Mouse (Mus musculus) embryonic facial prominence, embryonic 15.5 days (tissue): Measurements from ENCODE around the gene 2310039H08Rik. TPM values are rescaled to one million over a fixed set of nuclear protein-coding genes. Genes with fewer than 3 reads are reported as not detected.
"Not testable (repeated sequence)": the region's sequence is repeated elsewhere in the genome, so short reads cannot be mapped to it uniquely, and the experiment has no call there.

Experiments used
- ATAC-seq: fragments of 200-750 bp; cut with Nextera tagmentation; 2 replicates; pipeline ENCODE4 v1.8.0; 2017; ENCODE audit warnings: low read depth, moderate TSS enrichment; ENCODE audit not compliant: insufficient number of reproducible peaks, low FRiP score, low TSS enrichment
- H3K27ac ChIP-seq: fragments of 300-500 bp; sonication (generic); replicated peaks from 2 replicates; pipeline ENCODE4 v1.5.1; 2015; ENCODE audit warnings: mild to moderate bottlenecking, inconsistent platforms
- H3K27me3 ChIP-seq: fragments of 300-500 bp; sonication (generic); 2 replicates; pipeline ENCODE4 v1.6.1; 2015; ENCODE audit warnings: inconsistent platforms
- H3K36me3 ChIP-seq: fragments of 300-500 bp; sonication (generic); 2 replicates; pipeline ENCODE4 v1.6.1; 2015; ENCODE audit warnings: mild to moderate bottlenecking, inconsistent platforms
- H3K4me1 ChIP-seq: fragments of 300-500 bp; sonication (generic); 2 replicates; pipeline ENCODE4 v1.6.1; 2015; ENCODE audit warnings: inconsistent platforms
- H3K4me2 ChIP-seq: fragments of 300-500 bp; sonication (generic); replicated peaks from 2 replicates; pipeline ENCODE4 v1.6.1; 2015; ENCODE audit warnings: mild to moderate bottlenecking, inconsistent platforms
- H3K4me3 ChIP-seq: fragments of 300-500 bp; sonication (generic); replicated peaks from 2 replicates; pipeline ENCODE4 v1.5.1; 2015; ENCODE audit warnings: mild to moderate bottlenecking, inconsistent platforms
- H3K9ac ChIP-seq: fragments of 300-500 bp; sonication (generic); 2 replicates; pipeline ENCODE4 v1.6.1; 2015; ENCODE audit warnings: inconsistent platforms
- H3K9me3 ChIP-seq: fragments of 300-500 bp; sonication (generic); replicated peaks from 2 replicates; pipeline ENCODE4 v1.6.1; 2016; ENCODE audit warnings: inconsistent platforms
- WGBS: fragments of 180-500 bp; shearing (Covaris S2); methylation state at CpG from one replicate; pipeline ENCODE4 v1.1.7; 2015; 5-methylcytosine and 5-hydroxymethylcytosine counted together
- polyA plus RNA-seq: library from polyadenylated mRNA; unstranded; fragments of >200 nt; fragmentation: Nextera tagmentation; extraction: Ambion mirVana; gene quantifications from 2 replicates; pipeline ENCODE4 v1.2.1, GENCODE M21; 2015

Gene 2310039H08Rik
- polyA plus RNA-seq, 1 experiment from 2014 or later = 84.0 TPM

GRCm38 (mm10) chr17:46781876-46782275 is 9.4 kb downstream of the 2310039H08Rik start:
- Histone ChIP-seq H3K27me3 (no peaks in the 10 kb centered on the region), H3K9ac (peak overlapping the region; percentile 57), H3K4me2 (peak overlapping the region; percentile 56), H3K36me3 (peaks cover 38% of the 10 kb centered on the region), H3K9me3 (no peaks in the 10 kb centered on the region), H3K4me3 (peak overlapping the region; percentile 57), H3K27ac (peak overlapping the region; percentile 88), H3K4me1 (peaks cover 4% of the 10 kb centered on the region; the same call in 1 of the 2 replicates)
- no peak for ATAC-seq
- WGBS = 2% methylated on average over 11 of the region's 11 CpGs

DNA sequence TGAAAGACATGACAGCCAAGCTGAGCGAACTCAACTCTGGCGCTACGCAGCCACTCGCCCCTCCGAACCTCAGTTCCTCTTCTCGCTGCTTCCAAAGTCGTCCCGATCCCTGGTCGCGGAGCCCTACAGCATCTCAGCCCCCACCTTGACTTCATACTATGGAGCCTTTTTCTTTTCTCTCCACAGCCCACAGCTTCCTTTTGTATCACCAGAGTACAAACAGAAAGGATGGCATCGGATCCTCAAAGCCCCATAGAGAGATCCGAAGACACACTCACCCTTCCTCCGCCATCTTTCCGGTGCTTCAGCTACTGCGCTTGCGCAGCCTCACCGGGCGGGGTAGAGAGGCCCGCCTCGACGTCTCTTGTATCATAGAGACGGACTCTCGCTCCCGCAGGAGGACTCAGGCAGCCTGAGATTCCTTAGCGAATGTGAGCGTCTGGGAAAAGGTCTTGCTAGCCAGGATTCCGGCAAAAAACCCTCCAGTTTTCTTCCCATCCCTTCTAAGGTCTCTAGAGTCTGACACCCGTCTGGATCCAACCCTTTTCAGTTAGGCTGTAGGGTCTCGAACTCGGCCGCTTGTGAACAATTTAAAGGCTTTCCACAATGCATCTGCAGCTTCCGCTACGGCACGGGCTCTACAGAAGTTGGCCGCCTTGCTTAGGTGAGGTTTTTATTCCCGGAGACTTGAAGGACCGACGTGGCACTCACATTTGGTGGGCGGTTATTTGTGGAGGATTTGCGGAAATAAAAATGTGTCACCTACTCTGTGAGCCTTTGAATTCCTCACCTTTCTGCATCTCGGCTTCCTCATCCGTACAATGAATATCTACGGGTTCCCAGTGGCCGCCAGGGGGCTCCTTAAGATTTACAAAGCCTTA is 10.1 kb downstream of the 2310039H08Rik start, which contains the start of gene Rpl7l1:
TSS of gene Rpl7l1 (minus strand) at position 332 of the 881 bp plus-strand sequence.
- Histone ChIP-seq H3K9me3 (no peaks in the 10 kb centered on the region), H3K36me3 (peaks cover 31% of the 10 kb centered on the region), H3K9ac (peak within 1 kb of the TSS; percentile 57), H3K4me3 (peak within 1 kb of the TSS; percentile 57), H3K4me2 (peak within 1 kb of the TSS; percentile 56), H3K4me1 (peaks cover 4% of the 10 kb centered on the region; the same call in 1 of the 2 replicates), H3K27me3 (no peaks in the 10 kb centered on the region), H3K27ac (peak within 1 kb of the TSS; percentile 88)
- WGBS = under 1% methylated on average over 44 of the region's 44 CpGs
- peak; percentile 94 for ATAC-seq

DNA sequence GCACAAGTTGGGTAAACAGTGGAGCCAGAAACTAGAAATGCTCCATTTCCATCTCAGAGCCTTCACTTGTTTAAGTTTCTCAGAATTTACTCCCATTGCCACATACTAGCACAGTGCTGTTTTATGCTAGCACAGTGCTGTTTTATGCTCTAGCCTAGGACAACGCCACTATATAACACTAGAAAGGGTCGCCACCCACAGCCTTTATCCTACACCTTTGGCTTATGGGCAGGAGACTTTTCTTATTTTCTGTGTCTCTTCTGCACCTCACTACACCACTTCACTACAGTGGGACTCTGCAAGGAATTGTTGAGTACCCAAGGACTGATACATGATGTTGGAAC is 10.8 kb downstream of the 2310039H08Rik start:
- peak overlapping the region; percentile 88 for H3K27ac ChIP-seq
- no peaks in the 10 kb centered on the region for H3K9me3 ChIP-seq
- peak overlapping the region; percentile 57 for H3K4me3 ChIP-seq
- ATAC-seq = no peak
- H3K36me3 ChIP-seq = peaks cover 25% of the 10 kb centered on the region
- WGBS = 82% methylated on average over 2 of the region's 2 CpGs
- H3K4me1 ChIP-seq = peaks cover 4% of the 10 kb centered on the region; the same call in 1 of the 2 replicates
- H3K4me2 ChIP-seq = peak overlapping the region; percentile 56; the same call in 1 of the 2 replicates
- no peak overlapping the region for H3K9ac ChIP-seq
- no peaks in the 10 kb centered on the region for H3K27me3 ChIP-seq

DNA sequence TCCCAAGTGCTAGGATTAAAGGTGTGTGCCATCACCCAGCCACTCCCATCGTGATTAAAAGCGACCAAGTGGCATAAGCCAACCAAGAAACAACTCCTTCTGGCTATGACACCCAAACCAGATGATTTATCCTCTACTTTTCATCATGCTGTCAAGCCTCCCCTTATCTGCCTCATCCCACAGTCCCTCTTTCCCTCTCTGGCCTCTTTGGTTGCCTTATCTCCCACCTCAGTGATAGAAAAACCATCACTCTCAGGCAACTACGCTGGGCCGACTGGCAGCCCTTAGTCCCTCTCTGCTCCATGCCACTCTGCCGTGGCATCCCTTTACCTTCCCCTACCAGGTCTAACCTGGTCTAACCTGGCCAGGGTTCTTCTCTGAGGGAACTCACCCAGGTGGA is 14.5 kb downstream of the 2310039H08Rik start:
- Histone ChIP-seq H3K9me3 (no peaks in the 10 kb centered on the region), H3K27ac (no peak overlapping the region), H3K36me3 (no peaks in the 10 kb centered on the region), H3K27me3 (no peaks in the 10 kb centered on the region), H3K4me2 (no peak overlapping the region), H3K4me3 (no peak overlapping the region), H3K4me1 (no peaks in the 10 kb centered on the region), H3K9ac (no peak overlapping the region)
- no peak for ATAC-seq
- WGBS = 91% methylated on average over 5 of the region's 5 CpGs

- H3K36me3 ChIP-seq, H3K9me3 ChIP-seq, ATAC-seq, H3K4me2 ChIP-seq, H3K4me1 ChIP-seq, H3K27ac ChIP-seq, H3K9ac ChIP-seq, H3K27me3 ChIP-seq, H3K4me3 ChIP-seq: not testable (repeated sequence)
- WGBS = 63% methylated on average over 2 of the region's 2 CpGs
Observed at GRCm38 (mm10) chr17:46787974-46788373, 15.5 kb downstream of the 2310039H08Rik start.

GRCm38 (mm10) chr17:46792963-46793362 is 20.5 kb downstream of the 2310039H08Rik start:
- Histone ChIP-seq H3K4me1 (no peaks in the 10 kb centered on the region), H3K4me3 (no peak overlapping the region), H3K9me3 (no peaks in the 10 kb centered on the region), H3K9ac (no peak overlapping the region), H3K27me3 (no peaks in the 10 kb centered on the region), H3K4me2 (no peak overlapping the region), H3K27ac (no peak overlapping the region), H3K36me3 (no peaks in the 10 kb centered on the region)
- no peak for ATAC-seq
- WGBS = 82% methylated on average over 2 of the region's 2 CpGs

DNA sequence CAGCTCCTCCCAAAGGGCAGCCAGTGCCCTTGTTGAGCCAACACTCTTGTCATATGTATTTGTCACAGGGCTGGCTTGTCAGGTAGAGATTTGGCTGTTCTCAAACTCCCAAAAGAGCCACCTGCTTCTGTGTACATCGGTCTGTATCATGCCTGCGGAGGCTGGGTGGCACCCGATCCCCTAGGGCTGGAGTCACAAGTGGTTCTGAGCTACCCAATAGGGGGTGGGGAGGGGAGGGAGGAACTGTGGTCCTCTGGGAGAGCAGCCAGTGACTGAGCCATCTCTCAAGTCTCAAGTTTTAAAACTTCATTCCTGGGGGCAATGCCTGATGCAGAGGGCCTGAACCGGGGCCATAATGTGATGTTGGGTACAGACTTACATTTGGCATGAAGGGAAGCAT is 24.3 kb downstream of the 2310039H08Rik start:
- no peak for ATAC-seq
- Histone ChIP-seq H3K4me2 (no peak overlapping the region), H3K4me1 (no peaks in the 10 kb centered on the region), H3K36me3 (peaks cover 29% of the 10 kb centered on the region), H3K27ac (no peak overlapping the region), H3K27me3 (no peaks in the 10 kb centered on the region), H3K9me3 (no peaks in the 10 kb centered on the region), H3K4me3 (no peak overlapping the region), H3K9ac (no peak overlapping the region)
- 66% methylated on average over 4 of the region's 4 CpGs for WGBS

DNA sequence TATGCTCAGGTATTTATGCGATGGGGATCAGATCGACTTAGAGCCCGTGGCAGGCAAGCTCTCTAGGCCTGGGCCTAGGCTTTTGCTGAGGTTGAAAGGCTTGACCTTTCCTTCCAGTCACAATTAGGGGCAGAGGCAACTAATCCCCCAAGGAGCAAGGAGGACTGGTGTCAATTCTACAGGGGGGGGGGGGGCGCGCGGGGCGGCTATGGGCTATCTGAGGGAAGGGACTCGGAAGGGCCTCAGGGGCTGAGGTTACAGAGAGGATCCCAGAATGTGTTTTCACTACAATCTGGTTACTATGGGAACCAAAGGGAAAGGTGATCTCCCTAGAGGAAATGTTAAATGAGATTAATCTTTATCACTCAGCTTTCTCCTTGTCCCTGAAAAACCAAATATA is 25.0 kb downstream of the 2310039H08Rik start:
- no peak for ATAC-seq
- Histone ChIP-seq H3K9ac (no peak overlapping the region), H3K4me3 (no peak overlapping the region), H3K27ac (no peak overlapping the region), H3K27me3 (no peaks in the 10 kb centered on the region), H3K4me1 (no peaks in the 10 kb centered on the region), H3K4me2 (no peak overlapping the region), H3K9me3 (no peaks in the 10 kb centered on the region), H3K36me3 (peaks cover 33% of the 10 kb centered on the region)
- 23% methylated on average over 5 of the region's 8 CpGs for WGBS

DNA sequence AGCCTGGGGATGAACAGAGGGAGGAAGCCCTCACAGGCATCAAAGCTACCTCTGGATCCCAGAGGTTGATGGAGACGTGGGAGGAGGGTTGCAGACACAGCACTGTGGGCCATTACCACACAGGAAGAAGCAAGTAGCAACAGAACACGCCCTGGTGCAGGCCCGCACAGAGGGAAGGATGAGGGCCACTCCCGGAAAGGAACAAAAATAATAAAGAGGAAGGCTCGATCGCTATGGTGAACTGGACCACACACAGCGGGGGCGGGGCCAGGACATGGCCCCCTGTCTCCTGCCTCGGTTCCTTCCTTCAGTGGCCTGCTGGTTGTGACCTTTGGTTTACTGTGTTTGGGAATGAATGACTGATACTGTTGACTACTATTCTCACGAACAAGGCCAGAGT is 27.2 kb downstream of the 2310039H08Rik start:
- whole genome bisulfite sequencing = 67% methylated on average over 10 of the region's 10 CpGs
- Histone ChIP-seq H3K4me1 (no peaks in the 10 kb centered on the region), H3K27ac (no peak overlapping the region), H3K4me2 (no peak overlapping the region), H3K9me3 (no peaks in the 10 kb centered on the region), H3K36me3 (peaks cover 34% of the 10 kb centered on the region), H3K9ac (no peak overlapping the region), H3K27me3 (no peaks in the 10 kb centered on the region), H3K4me3 (no peak overlapping the region)
- ATAC-seq = no peak

DNA sequence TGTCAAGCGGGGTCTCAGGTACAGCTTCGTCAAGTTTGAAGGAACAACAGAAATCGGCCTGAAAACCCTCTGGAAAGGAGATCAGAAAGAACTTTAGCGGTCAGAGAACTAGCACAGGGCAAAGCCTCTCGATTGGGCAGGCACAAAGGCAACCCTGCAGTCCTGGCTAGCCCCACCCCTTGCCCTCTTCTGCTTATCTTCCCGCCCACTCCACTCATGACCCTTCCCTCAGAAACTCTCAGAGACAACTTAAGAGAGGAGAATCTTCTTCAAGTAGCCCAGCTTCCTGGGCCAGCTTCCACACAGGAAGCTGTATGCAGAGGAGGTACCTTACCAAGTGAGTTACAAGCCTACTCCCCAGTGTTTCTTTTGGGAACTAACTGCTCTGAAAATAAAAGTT is 29.3 kb downstream of the 2310039H08Rik start:
- Histone ChIP-seq H3K27me3 (no peaks in the 10 kb centered on the region), H3K9me3 (no peaks in the 10 kb centered on the region), H3K4me2 (no peak overlapping the region), H3K27ac (no peak overlapping the region), H3K4me1 (no peaks in the 10 kb centered on the region), H3K4me3 (no peak overlapping the region), H3K36me3 (peaks cover 49% of the 10 kb centered on the region), H3K9ac (no peak overlapping the region)
- WGBS = 87% methylated on average over 6 of the region's 6 CpGs
- no peak for ATAC-seq

DNA sequence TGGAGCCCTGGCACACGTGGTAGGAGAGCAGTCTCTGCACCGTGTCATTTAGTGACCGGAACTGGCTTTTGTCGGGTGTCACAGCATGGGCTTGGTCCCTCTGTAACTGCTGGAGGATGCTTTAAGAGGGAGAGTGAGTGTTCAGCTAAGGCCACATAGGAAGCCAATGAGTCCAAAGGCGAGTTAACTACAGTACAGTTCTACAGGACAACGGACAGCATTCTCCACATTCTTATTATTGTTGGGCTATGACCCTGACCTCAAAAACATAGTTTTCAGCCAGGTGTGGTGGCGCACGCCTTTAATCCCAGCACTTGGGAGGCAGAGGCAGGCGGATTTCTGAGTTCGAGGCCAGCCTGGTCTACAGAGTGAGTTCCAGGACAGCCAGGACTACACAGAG is 35.9 kb downstream of the 2310039H08Rik start:
- Histone ChIP-seq H3K4me1 (no peaks in the 10 kb centered on the region), H3K27me3 (no peaks in the 10 kb centered on the region), H3K4me2 (no peak overlapping the region), H3K9me3 (no peaks in the 10 kb centered on the region), H3K27ac (no peak overlapping the region), H3K36me3 (peaks cover 64% of the 10 kb centered on the region), H3K9ac (no peak overlapping the region), H3K4me3 (no peak overlapping the region)
- 82% methylated on average over 10 of the region's 10 CpGs for WGBS
- no peak for ATAC-seq
